Mouse (Mus musculus): ENCODE measurements around the gene Rnf222. TPM values are rescaled to one million over a fixed set of nuclear protein-coding genes. Genes with fewer than 3 reads are reported as not detected.

Rnf222 gene
- polyA plus RNA-seq, 1 experiment, result not detected

DNA sequence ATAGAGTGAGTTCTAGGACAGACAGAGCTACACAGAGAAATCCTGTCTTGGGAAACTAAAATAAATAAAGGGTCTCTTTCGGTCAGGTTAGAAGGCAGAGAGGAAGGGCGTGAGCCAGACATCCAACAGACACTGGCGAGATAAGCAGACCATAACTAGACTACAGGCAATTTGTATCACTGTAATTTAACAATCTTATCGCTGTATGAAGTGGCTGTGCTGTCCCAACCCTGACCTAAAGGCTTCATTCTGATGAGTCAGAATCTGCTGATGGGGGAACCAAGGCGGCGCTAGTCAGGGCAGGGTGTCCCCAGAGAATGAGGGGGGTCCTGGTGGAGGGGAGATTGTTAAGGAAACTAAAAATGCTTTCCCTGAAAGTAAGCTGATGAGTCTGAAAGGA is 10.4 kb downstream of the Rnf222 start:
- Histone ChIP-seq H3K4me1 (ENCODE audit: control insufficient read depth, insufficient read depth, low read length) (no peaks in the 10 kb centered on the region), H3K4me3 (ENCODE audit: insufficient read depth, low read length) (no peak overlapping the region), H3K27ac (ENCODE audit: insufficient read depth, low read length) (no peak overlapping the region)
- TF ChIP-seq CTCF (IDR thresholded peaks at IDR 0.05; ENCODE audit: borderline replicate concordance, insufficient read depth, low read length) (no peak), POLR2A (IDR thresholded peaks at IDR 0.05; ENCODE audit: low read depth, low read length) (no peak)

GRCm38 (mm10) chr11:68899815-68900214 is 11.5 kb downstream of the Rnf222 start:
- Histone ChIP-seq H3K27ac (ENCODE audit: insufficient read depth, low read length) (no peak overlapping the region), H3K4me1 (ENCODE audit: control insufficient read depth, insufficient read depth, low read length) (no peaks in the 10 kb centered on the region; the same call in 1 of the 2 replicates), H3K4me3 (ENCODE audit: insufficient read depth, low read length) (no peak overlapping the region)
- no peak for TF ChIP-seq CTCF (IDR thresholded peaks at IDR 0.05; ENCODE audit: borderline replicate concordance, insufficient read depth, low read length)
- no peak for TF ChIP-seq POLR2A (IDR thresholded peaks at IDR 0.05; ENCODE audit: low read depth, low read length)

DNA sequence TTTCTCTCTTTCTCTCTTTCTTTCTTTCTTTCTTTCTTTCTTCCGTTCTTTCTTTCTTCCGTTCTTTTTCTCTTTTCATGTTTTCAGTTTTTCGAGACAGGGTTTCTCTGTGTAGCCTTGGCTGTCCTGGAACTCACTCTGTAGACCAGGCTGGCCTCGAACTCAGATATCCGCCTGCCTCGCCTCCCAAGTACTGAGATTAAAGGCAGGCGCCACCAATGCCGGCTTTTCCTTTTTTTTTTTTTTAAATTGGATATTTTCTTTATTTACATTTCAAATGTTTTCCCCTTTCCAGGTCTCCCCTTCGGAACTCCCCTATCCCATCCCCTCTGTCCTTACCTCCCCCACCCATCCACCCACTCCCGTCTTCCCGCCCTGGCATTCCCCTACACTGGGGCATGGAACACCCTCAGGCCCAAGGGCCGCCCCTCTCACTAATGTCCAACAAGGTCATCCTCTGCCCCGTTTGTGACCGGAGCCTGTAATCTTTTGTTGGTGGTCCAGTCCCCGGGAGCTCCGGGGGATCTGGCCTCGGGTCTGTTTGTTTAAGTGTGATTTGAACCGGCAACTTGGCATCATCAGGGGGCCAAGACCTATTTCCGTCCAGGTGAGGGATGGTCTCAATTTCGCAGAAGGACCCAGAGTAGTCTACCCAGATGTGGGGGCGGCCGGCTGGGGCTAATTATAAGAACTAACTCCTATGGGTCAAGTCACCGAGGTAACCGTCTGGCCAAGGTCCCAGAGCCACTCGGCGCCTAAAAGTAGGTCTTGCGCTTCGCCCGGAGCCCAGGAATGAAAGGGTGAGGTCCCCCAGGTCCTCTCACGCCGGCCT is 12.4 kb downstream of the Rnf222 start:
- Histone ChIP-seq H3K27ac (ENCODE audit: insufficient read depth, low read length) (no peak overlapping the region), H3K4me3 (ENCODE audit: insufficient read depth, low read length) (peak overlapping the region; percentile 29), H3K4me1 (ENCODE audit: control insufficient read depth, insufficient read depth, low read length) (peaks cover 2% of the 10 kb centered on the region)
- TF ChIP-seq POLR2A (IDR thresholded peaks at IDR 0.05; ENCODE audit: low read depth, low read length), result no peak; the same call in 1 of the 2 replicates
- no peak for TF ChIP-seq CTCF (IDR thresholded peaks at IDR 0.05; ENCODE audit: borderline replicate concordance, insufficient read depth, low read length)

DNA sequence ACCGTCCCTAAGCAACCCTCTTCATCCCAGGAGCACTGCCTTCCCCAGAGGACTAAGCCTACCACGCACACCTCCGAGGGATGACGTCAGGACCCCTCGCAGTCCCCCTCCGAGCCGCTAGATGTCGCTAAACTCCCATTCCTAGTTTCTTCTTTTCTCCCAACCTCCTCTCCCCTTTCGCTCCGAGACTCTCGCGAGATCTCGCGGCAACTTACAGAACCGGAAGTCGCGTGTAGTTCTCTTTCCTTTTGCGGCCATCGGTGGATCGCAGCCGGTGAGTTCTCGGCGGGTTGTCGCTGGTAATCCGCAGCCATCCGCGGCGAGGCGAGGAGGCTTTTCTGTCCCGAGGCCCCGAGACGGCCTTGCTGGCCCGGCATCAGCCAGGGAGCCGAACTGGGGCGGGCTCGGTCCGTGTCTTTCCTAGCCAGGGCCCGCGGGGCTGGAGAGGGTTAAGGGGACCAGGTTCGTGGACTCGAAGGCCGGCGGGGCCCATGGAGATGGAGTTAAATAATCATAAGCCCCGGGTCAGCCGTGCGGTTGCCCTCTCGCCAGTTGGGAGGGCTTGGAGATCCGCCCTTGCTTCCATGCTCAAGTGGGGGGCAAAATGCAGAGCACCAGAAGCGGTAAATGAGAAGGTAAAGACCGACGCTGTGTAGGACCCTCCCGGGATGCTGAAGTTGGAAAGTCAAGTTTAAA is 13.1 kb downstream of the Rnf222 start, which contains the start of gene Rpl26:
Gene Rpl26, plus strand, starts transcription at position 233 of the 696 bp plus-strand sequence.
- H3K4me3 ChIP-seq (ENCODE audit: insufficient read depth, low read length), result peak within 1 kb of the TSS; percentile 86
- peak within 1 kb of the TSS; percentile 70 for H3K27ac ChIP-seq (ENCODE audit: insufficient read depth, low read length)
- peaks cover 3% of the 10 kb centered on the region for H3K4me1 ChIP-seq (ENCODE audit: control insufficient read depth, insufficient read depth, low read length)
- peak; percentile 95 for TF ChIP-seq POLR2A (IDR thresholded peaks at IDR 0.05; ENCODE audit: low read depth, low read length)
- TF ChIP-seq CTCF (IDR thresholded peaks at IDR 0.05; ENCODE audit: borderline replicate concordance, insufficient read depth, low read length), result peak; percentile 57; the same call in 1 of the 2 replicates

DNA sequence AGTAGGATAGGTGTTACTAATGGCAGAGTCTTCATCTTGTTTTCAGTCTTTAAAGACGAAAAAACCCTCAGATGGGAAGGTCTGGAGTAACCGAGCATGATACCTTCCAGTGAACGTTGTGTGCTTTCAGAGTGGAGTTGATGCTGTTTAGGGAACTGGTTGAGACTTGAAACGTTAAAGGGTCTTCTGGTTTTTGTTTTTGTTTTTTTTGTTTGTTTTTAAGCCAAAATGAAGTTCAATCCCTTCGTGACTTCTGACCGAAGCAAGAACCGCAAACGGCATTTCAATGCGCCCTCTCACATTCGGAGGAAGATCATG is 13.7 kb downstream of the Rnf222 start:
- no peak for TF ChIP-seq POLR2A (IDR thresholded peaks at IDR 0.05; ENCODE audit: low read depth, low read length)
- no peak for TF ChIP-seq CTCF (IDR thresholded peaks at IDR 0.05; ENCODE audit: borderline replicate concordance, insufficient read depth, low read length)
- Histone ChIP-seq H3K4me1 (ENCODE audit: control insufficient read depth, insufficient read depth, low read length) (peaks cover 5% of the 10 kb centered on the region), H3K4me3 (ENCODE audit: insufficient read depth, low read length) (peak overlapping the region; percentile 86), H3K27ac (ENCODE audit: insufficient read depth, low read length) (peak overlapping the region; percentile 70; the same call in 1 of the 2 replicates)

DNA sequence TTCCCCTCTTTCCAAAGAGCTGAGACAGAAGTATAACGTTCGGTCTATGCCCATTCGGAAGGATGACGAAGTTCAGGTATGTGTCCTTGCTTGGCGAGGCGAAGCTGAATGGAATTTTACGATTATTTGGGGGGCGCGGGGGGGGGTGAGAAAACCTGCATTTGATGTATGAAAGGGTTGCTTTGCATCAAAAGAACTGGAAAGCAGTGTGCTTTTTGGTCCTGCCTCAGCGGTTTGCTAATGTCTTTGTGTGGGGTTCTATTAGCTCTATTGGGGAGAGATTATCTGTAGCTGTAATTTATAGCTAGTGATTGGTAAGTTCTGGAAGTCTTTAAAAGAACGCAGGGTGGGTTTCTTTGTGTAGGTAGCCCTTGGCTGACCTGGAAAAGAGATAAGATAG is 14.0 kb downstream of the Rnf222 start:
- Histone ChIP-seq H3K4me1 (ENCODE audit: control insufficient read depth, insufficient read depth, low read length) (peaks cover 5% of the 10 kb centered on the region), H3K27ac (ENCODE audit: insufficient read depth, low read length) (peak overlapping the region; percentile 34), H3K4me3 (ENCODE audit: insufficient read depth, low read length) (peak overlapping the region; percentile 86)
- TF ChIP-seq POLR2A (IDR thresholded peaks at IDR 0.05; ENCODE audit: low read depth, low read length) (no peak), CTCF (IDR thresholded peaks at IDR 0.05; ENCODE audit: borderline replicate concordance, insufficient read depth, low read length) (no peak)

GRCm38 (mm10) chr11:68902823-68903222 is 14.5 kb downstream of the Rnf222 start:
- Histone ChIP-seq H3K4me3 (ENCODE audit: insufficient read depth, low read length) (peak overlapping the region; percentile 86), H3K27ac (ENCODE audit: insufficient read depth, low read length) (no peak overlapping the region), H3K4me1 (ENCODE audit: control insufficient read depth, insufficient read depth, low read length) (peaks cover 5% of the 10 kb centered on the region)
- no peak for TF ChIP-seq POLR2A (IDR thresholded peaks at IDR 0.05; ENCODE audit: low read depth, low read length)
- TF ChIP-seq CTCF (IDR thresholded peaks at IDR 0.05; ENCODE audit: borderline replicate concordance, insufficient read depth, low read length), result no peak

DNA sequence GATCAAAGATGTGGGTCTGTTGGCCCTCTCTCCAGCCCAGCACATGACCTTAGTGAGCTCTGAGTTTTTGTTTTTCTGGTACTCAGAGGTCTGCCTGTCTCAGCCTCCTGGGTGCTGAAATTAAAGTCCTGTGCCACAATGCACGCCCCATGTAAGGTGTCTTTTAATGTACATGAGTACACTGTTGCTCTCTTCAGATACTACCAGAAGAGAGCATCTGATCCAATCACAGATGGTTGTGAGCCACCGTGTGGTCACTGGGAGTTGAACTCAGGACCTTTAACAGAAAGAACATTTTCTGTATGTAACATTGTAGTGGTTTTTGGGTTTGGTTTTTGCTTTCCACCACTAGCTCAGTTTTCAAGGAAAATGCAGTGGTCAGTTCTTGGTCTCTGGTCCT is 15.4 kb downstream of the Rnf222 start:
- TF ChIP-seq POLR2A (IDR thresholded peaks at IDR 0.05; ENCODE audit: low read depth, low read length) (no peak), CTCF (IDR thresholded peaks at IDR 0.05; ENCODE audit: borderline replicate concordance, insufficient read depth, low read length) (no peak)

GRCm38 (mm10) chr11:68904375-68905137 is 16.2 kb downstream of the Rnf222 start:
- Histone ChIP-seq H3K4me1 (ENCODE audit: control insufficient read depth, insufficient read depth, low read length) (peaks cover 5% of the 10 kb centered on the region), H3K27ac (ENCODE audit: insufficient read depth, low read length) (no peak overlapping the region), H3K4me3 (ENCODE audit: insufficient read depth, low read length) (no peak overlapping the region)
- TF ChIP-seq POLR2A (IDR thresholded peaks at IDR 0.05; ENCODE audit: low read depth, low read length) (no peak; the same call in 1 of the 2 replicates), CTCF (IDR thresholded peaks at IDR 0.05; ENCODE audit: borderline replicate concordance, insufficient read depth, low read length) (no peak)

More for the DNA sequence above, 15.4 kb downstream of the Rnf222 start:
- no peak overlapping the region for H3K27ac ChIP-seq (ENCODE audit: insufficient read depth, low read length)
- peaks cover 5% of the 10 kb centered on the region for H3K4me1 ChIP-seq (ENCODE audit: control insufficient read depth, insufficient read depth, low read length)
- H3K4me3 ChIP-seq (ENCODE audit: insufficient read depth, low read length), result no peak overlapping the region
